Mouse (Mus musculus) gastrocnemius, postnatal 25 days (tissue): ENCODE measurements around the gene Tle3. TPM values are rescaled to one million over a fixed set of nuclear protein-coding genes. Genes with fewer than 3 reads are reported as not detected.
A peak's percentile ranks its signal among the peaks of the same experiment; 100 is the strongest.

Experiments
- DNase-seq: peaks from one replicate; pipeline ENCODE4 v3.0.0; 2022
- total RNA-seq, 2 experiments: library from RNA; stranded (reverse); gene quantifications; 1 replicate in 1 of 2; 2 replicates in 1 of 2; pipeline ENCODE4 v1.2.3; 2021

Tle3 gene
- total RNA-seq, 2 experiments from 2014 or later, result 7.9 to 10.0 TPM

DNA sequence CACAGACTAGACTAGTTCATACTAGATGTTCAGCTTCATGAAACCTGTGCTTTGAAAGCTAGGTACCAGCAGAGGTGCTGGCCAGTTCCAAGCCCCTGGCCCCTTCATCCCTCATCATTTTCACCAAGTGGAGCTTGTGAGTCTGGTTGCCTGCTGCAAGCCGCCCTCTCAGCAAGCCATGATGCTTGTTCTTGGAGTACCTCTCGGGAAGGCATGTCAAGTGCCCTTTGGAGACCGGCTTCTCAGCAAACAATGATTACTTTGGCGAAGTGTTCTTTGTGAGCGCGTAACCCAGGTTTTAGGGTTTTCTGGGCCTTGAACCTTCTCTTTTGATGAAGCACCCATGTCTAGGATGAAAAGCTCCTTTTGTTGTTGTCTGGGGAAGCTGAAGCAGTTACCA is 64.6 kb downstream of the Tle3 start:
- DNase-seq, result no peak

GRCm38 (mm10) chr9:61439092-61439491 is 66.9 kb downstream of the Tle3 start:
- peak; percentile 21 for DNase-seq

GRCm38 (mm10) chr9:61439979-61440378 is 67.8 kb downstream of the Tle3 start:
- no peak for DNase-seq

DNA sequence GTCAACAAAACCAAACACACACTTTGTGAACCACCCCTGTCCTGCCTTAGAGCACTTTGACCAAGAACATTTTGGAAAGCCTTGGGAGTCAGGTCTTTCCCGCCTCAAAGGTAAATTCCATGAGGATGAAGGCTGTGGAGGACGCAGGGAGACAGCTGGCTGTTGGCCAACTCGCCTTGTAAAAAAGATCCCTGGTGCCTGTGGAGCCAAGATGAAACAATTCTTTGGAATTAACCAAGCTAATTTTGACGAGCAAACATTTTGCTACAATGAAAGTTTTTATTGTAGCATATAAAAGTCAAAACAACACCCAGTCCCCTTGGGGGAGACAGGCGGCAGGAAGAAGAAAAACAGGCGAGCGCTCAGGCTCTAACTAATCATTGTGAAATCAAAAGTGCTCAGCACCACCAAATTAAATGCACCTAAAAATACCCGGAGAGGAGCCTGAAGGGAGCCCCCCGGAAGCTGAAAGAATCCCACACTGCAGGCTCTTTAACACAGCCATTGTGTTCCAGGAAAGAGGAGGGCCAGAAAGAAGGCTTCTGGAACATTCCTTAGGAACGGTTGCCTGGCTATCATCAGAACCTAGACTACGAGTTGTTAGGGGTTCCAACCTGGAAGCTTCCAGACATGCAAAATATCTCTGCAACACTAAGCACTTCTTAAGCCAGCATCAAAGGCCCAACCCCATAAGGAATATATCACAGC is 69.2 kb downstream of the Tle3 start:
- DNase-seq, result no peak

- peak; percentile 59 for DNase-seq
Observed at GRCm38 (mm10) chr9:61442951-61443630, 70.9 kb downstream of the Tle3 start.

- DNase-seq, result no peak
Observed at GRCm38 (mm10) chr9:61445151-61445550, 73.0 kb downstream of the Tle3 start.

- peak; percentile 77 for DNase-seq
Observed at GRCm38 (mm10) chr9:61445711-61446222, 73.6 kb downstream of the Tle3 start.

DNA sequence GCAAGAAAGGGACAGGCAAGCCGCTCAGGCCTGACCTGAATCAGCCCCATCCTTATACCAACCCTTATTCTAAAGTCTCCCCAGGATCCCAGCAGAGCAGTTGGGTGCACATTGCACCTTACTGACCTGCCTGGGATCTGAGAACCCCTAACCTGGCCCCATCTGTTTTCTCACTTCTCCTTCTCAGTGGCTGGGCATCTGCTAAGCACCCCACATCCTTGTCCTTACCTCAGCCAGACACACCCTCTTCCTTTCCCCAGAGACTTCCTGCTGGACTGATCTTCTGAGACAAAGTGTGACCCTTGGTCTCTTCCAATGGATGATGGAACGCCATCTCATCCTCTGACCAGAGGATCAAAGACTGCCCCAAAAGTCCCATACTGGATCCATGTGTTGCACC is 74.8 kb downstream of the Tle3 start:
- no peak for DNase-seq

- DNase-seq, result no peak
Observed at GRCm38 (mm10) chr9:61449363-61449904, 77.3 kb downstream of the Tle3 start.

DNA sequence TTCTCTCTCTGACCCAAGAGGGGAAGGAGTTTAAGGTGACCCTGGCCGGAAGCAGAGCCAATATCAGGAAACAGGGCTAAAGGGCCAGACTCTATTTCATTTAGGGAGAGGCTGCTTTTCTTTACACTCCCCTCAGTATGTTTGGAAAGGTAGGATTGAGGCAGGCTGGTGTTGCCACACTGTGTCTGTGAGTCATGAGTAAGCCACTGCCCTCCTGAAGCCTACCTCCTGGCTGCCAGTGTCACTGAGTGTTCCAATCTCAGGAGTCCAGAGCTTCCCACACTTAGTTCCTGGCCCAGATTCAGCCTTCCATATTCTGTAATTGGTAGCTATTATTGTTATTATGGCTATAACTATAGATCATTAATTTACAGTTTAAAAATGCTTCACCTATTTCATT is 79.9 kb downstream of the Tle3 start:
- DNase-seq, result no peak

- peak; percentile 51 for DNase-seq
Observed at GRCm38 (mm10) chr9:61455861-61456261, 83.7 kb downstream of the Tle3 start.

- no peak for DNase-seq
Observed at GRCm38 (mm10) chr9:61456441-61457161, 84.4 kb downstream of the Tle3 start.

GRCm38 (mm10) chr9:61457162-61457523 is 85.0 kb downstream of the Tle3 start:
- DNase-seq, result no peak

GRCm38 (mm10) chr9:61461859-61462258 is 89.7 kb downstream of the Tle3 start:
- DNase-seq, result no peak

GRCm38 (mm10) chr9:61467436-61467835 is 95.3 kb downstream of the Tle3 start:
- no peak for DNase-seq
